Mouse (Mus musculus) E14TG2a.4 (cell line): ENCODE measurements around the gene Runx3.

ENCODE experiments used
- H3K27me3 ChIP-seq: 2 replicates; pipeline ENCODE4 v1.6.1; 2014; ENCODE audit warnings: low read length, control low read depth; ENCODE audit not compliant: insufficient read depth
- H3K36me3 ChIP-seq: 2 replicates; pipeline ENCODE4 v1.6.1; 2014; ENCODE audit warnings: low read length, control low read depth; ENCODE audit not compliant: insufficient read depth
- H3K4me1 ChIP-seq: replicated peaks from 2 replicates; pipeline ENCODE4 v1.6.1; 2014; ENCODE audit warnings: low read depth, low read length, control low read depth
- H3K4me3 ChIP-seq: replicated peaks from 2 replicates; pipeline ENCODE4 v1.5.1; 2014; ENCODE audit warnings: mild to moderate bottlenecking, low read length
- H3K9me3 ChIP-seq: 2 replicates; pipeline ENCODE4 v1.6.1; 2014; ENCODE audit warnings: low read length, control low read depth
- CTCF ChIP-seq: conservative IDR thresholded peaks from 2 replicates; pipeline ENCODE4 v1.5.1; 2014; ENCODE audit warnings: low read length
- NANOG ChIP-seq: IDR thresholded peaks from 2 replicates; pipeline ENCODE4 v1.6.1; 2014; ENCODE audit warnings: borderline replicate concordance, low read length, mixed read lengths
- POU5F1 ChIP-seq: IDR thresholded peaks from 2 replicates; pipeline ENCODE4 v1.6.1; 2014; ENCODE audit warnings: low read length, borderline replicate concordance

Gene Runx3

GRCm38 (mm10) chr4:135156531-135156930, 36.1 kb downstream of the Runx3 start:
- peaks cover 62% of the 10 kb centered on the region for H3K4me1 ChIP-seq
- TF ChIP-seq POU5F1 (no peak), CTCF (no peak), NANOG (no peak)

GRCm38 (mm10) chr4:135157329-135157728, 36.9 kb downstream of the Runx3 start:
- H3K4me3 ChIP-seq = no peak overlapping the region
- no peaks in the 10 kb centered on the region for H3K36me3 ChIP-seq
- H3K27me3 ChIP-seq = peaks cover 43% of the 10 kb centered on the region
- H3K4me1 ChIP-seq = peaks cover 59% of the 10 kb centered on the region
- H3K9me3 ChIP-seq = peaks cover 16% of the 10 kb centered on the region
- TF ChIP-seq NANOG (no peak), POU5F1 (no peak), CTCF (no peak)

More at GRCm38 (mm10) chr4:135156531-135156930, 36.1 kb downstream of the Runx3 start:
- Histone ChIP-seq H3K9me3 (peaks cover 16% of the 10 kb centered on the region), H3K4me3 (no peak overlapping the region), H3K27me3 (peaks cover 50% of the 10 kb centered on the region), H3K36me3 (no peaks in the 10 kb centered on the region)

DNA sequence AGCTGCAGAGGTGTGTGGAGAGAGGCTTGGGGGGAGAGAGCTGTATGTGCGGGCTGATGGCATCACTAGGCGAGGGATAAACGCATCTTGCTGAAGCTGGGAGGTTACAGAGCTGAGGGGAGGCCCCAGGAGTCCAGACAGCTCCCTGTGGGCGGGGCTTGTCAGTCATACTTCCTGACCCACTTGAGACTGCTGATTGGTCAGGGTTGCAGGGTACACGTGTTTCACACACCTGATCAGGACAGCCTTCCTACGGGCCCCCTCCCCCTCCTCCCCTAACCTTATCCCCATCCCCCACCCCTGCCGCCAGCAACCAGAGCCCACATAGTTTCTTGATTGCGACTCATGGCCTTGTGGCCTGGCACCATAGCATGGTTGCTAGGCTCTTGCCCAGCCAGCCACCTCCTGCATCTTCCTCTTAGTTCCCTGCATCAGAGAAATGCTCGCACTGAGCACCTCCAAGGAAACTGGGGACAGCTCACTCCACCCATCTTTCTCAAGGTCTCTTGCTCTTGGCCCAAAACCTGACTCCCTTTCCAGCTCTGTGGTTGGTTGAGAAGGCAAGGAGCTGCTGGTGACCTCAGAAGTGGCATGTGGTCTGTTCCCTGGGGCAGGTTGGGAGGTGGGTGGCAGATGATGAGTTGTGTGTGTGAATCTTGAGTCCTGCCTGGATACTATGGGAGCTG, 38.4 kb downstream of the Runx3 start:
- peaks cover 10% of the 10 kb centered on the region for H3K9me3 ChIP-seq
- no peak overlapping the region for H3K4me3 ChIP-seq
- H3K36me3 ChIP-seq = no peaks in the 10 kb centered on the region
- peaks cover 40% of the 10 kb centered on the region for H3K27me3 ChIP-seq
- peaks cover 54% of the 10 kb centered on the region for H3K4me1 ChIP-seq
- no peak for TF ChIP-seq NANOG
- no peak for TF ChIP-seq POU5F1
- TF ChIP-seq CTCF = no peak

GRCm38 (mm10) chr4:135159663-135160062, 39.2 kb downstream of the Runx3 start:
- no peak overlapping the region for H3K4me3 ChIP-seq
- TF ChIP-seq NANOG (no peak), POU5F1 (no peak), CTCF (no peak)
- peaks cover 33% of the 10 kb centered on the region for H3K27me3 ChIP-seq
- no peaks in the 10 kb centered on the region for H3K36me3 ChIP-seq
- H3K9me3 ChIP-seq = peaks cover 3% of the 10 kb centered on the region
- H3K4me1 ChIP-seq = peaks cover 54% of the 10 kb centered on the region

- Histone ChIP-seq H3K36me3 (no peaks in the 10 kb centered on the region), H3K4me1 (peaks cover 52% of the 10 kb centered on the region), H3K4me3 (no peak overlapping the region), H3K9me3 (0 out of 2 replicates have a peak, but pooled peaks cover 3% of the 10 kb centered on the region), H3K27me3 (peaks cover 28% of the 10 kb centered on the region)
- TF ChIP-seq POU5F1 (no peak), CTCF (no peak), NANOG (no peak)
Measured at GRCm38 (mm10) chr4:135160168-135160567, 39.7 kb downstream of the Runx3 start.

DNA sequence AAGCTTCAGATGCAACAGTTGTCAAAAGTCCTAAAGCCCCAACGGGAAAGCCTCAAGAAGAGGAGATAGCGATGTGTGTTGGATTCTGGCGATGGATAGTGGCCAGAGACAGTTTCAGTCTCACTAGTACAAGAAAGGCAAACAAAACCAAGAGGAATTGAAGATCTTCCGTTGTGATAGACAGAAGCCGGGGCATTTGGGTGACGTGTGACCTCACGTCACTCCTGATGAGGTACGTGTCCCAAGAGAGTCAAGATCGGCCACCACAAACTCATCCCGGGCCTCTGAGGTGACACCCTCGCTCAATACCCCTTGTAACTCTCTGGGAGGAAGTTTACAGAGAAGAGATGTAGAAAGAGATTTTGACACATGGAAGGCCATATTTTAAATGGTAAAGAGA, 41.0 kb downstream of the Runx3 start:
- Histone ChIP-seq H3K27me3 (peaks cover 17% of the 10 kb centered on the region), H3K4me1 (peaks cover 56% of the 10 kb centered on the region), H3K9me3 (0 out of 2 replicates have a peak, but pooled peaks cover 3% of the 10 kb centered on the region), H3K4me3 (no peak overlapping the region), H3K36me3 (no peaks in the 10 kb centered on the region)
- TF ChIP-seq POU5F1 (no peak), NANOG (no peak), CTCF (no peak)

DNA sequence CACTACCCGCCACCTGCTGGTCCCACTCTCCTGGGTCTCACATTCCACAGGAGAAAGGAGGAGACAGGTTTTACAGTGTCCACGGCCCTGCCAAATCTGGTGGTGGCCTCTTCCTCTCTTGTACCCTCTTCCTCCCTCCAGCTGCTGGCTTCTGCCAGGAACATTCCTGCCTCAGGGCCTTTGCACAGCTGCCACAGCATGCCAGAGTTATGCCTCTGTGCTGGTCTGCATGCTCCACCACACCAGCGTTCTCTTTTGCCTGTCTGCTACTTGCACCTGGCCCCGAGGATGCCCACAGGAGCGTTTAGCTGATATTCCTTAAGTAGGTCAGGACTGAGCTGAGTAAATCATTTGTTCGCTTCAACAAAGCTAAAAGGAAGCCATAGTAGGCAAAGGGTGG, 45.3 kb downstream of the Runx3 start:
- Histone ChIP-seq H3K4me3 (peak overlapping the region; percentile 81; the same call in 1 of the 2 replicates), H3K4me1 (peaks cover 48% of the 10 kb centered on the region), H3K9me3 (0 out of 2 replicates have a peak, but pooled peaks cover 3% of the 10 kb centered on the region), H3K36me3 (no peaks in the 10 kb centered on the region), H3K27me3 (peaks cover 23% of the 10 kb centered on the region)
- TF ChIP-seq NANOG (no peak), POU5F1 (no peak), CTCF (no peak)

- Histone ChIP-seq H3K9me3 (0 out of 2 replicates have a peak, but pooled peaks cover 3% of the 10 kb centered on the region), H3K4me3 (peak overlapping the region; percentile 81), H3K4me1 (peaks cover 48% of the 10 kb centered on the region), H3K27me3 (peaks cover 31% of the 10 kb centered on the region), H3K36me3 (no peaks in the 10 kb centered on the region)
- no peak for TF ChIP-seq CTCF
- TF ChIP-seq NANOG = no peak
- no peak for TF ChIP-seq POU5F1
Measured at GRCm38 (mm10) chr4:135166413-135167225, 46.2 kb downstream of the Runx3 start.
